Mouse (Mus musculus): ENCODE results near the gene Cpe. TPM values are rescaled to one million over a fixed set of nuclear protein-coding genes. Genes with fewer than 3 reads are reported as not detected.

Gene Cpe
- total and polyA plus RNA-seq, 3 experiments = not detected

- no peak for TF ChIP-seq ZMIZ1 (IDR thresholded peaks at IDR 0.05; ENCODE audit: low read depth, low read length)
- no peak for TF ChIP-seq ZC3H11A (IDR thresholded peaks at IDR 0.05; ENCODE audit: low read depth, low read length)
- no peak for TF ChIP-seq RCOR1 (IDR thresholded peaks at IDR 0.05; ENCODE audit: low read depth, low read length)
Observed at GRCm38 (mm10) chr8:64733271-64733943, 40.6 kb upstream of the Cpe start, which contains the start of gene Msmo1 (continued).

GRCm38 (mm10) chr8:64732596-64732995, 39.7 kb upstream of the Cpe start:
- no peaks in the 10 kb centered on the region for H3K27me3 ChIP-seq (ENCODE audit: control insufficient read depth in 1 of 2, insufficient read depth in 2 of 2, low read length in 2 of 2)
- H3K27ac ChIP-seq (ENCODE audit: control insufficient read depth, low read depth, low read length) = no peak overlapping the region
- H3K36me3 ChIP-seq (ENCODE audit: control insufficient read depth in 1 of 2, insufficient read depth in 2 of 2, low read length in 2 of 2) = peaks cover 0 to 3% of the 10 kb centered on the region in 2 experiments; a peak in 1 of 4 replicates
- peak overlapping the region; percentile 78 to 86 for H3K4me3 ChIP-seq (ENCODE audit: control insufficient read depth in 1 of 2, insufficient read depth in 1 of 2, low read depth in 2 of 2, low read length in 2 of 2)
- H3K9ac ChIP-seq (ENCODE audit: control insufficient read depth, low read depth, low read length, poor library complexity, severe bottlenecking) = peak overlapping the region; percentile 69
- H3K4me1 ChIP-seq (ENCODE audit: control insufficient read depth in 1 of 2, insufficient read depth in 2 of 2, low read length in 2 of 2) = peaks cover 0 to 18% of the 10 kb centered on the region in 2 experiments; a peak in 3 of 4 replicates
- DNase-seq (ENCODE audit: low read depth, low spot score) = peak; percentile 19
- peaks cover 5% of the 10 kb centered on the region for H3K79me2 ChIP-seq (ENCODE audit: control insufficient read depth, insufficient read depth, low read length, poor library complexity)
- H3K9me3 ChIP-seq (replicated peaks; ENCODE audit: insufficient read depth, low read length) = no peaks in the 10 kb centered on the region
- TF ChIP-seq MAZ (IDR thresholded peaks at IDR 0.05; ENCODE audit: low read depth, low read length) (no peak), MXI1 (IDR thresholded peaks at IDR 0.05; ENCODE audit: low read depth, low read length) (no peak), GATA1 (IDR thresholded peaks at IDR 0.05; ENCODE audit: low read depth, low read length) (no peak), HCFC1 (IDR thresholded peaks at IDR 0.05; ENCODE audit: low read depth, low read length) (no peak), MYB (IDR thresholded peaks at IDR 0.05; ENCODE audit: low read depth, low read length) (no peak), USF2 (IDR thresholded peaks at IDR 0.05; ENCODE audit: borderline replicate concordance in 1 of 2, insufficient read depth in 1 of 2, low read depth in 1 of 2, low read length in 2 of 2) (no peak), EP300 (IDR thresholded peaks at IDR 0.05; ENCODE audit: low read depth in 1 of 2, low read length in 2 of 2) (no peak), TAL1 (IDR thresholded peaks at IDR 0.05; ENCODE audit: low read length) (no peak), MYC (IDR thresholded peaks at IDR 0.05; ENCODE audit: low read depth, low read length) (no peak), CHD1 (IDR thresholded peaks at IDR 0.05; ENCODE audit: low read depth, low read length) (no peak), RCOR1 (IDR thresholded peaks at IDR 0.05; ENCODE audit: low read depth, low read length) (no peak), BHLHE40 (IDR thresholded peaks at IDR 0.05; ENCODE audit: borderline replicate concordance, low read depth, low read length) (no peak), CHD2 (IDR thresholded peaks at IDR 0.05; ENCODE audit: low read length) (no peak), ZC3H11A (IDR thresholded peaks at IDR 0.05; ENCODE audit: low read depth, low read length) (no peak), NRF1 (IDR thresholded peaks at IDR 0.05; ENCODE audit: insufficient read depth, low read depth, low read length, poor library complexity, severe bottlenecking) (no peak), ZMIZ1 (IDR thresholded peaks at IDR 0.05; ENCODE audit: low read depth, low read length) (no peak), UBTF (IDR thresholded peaks at IDR 0.05; ENCODE audit: borderline replicate concordance, insufficient read depth, low read depth, low read length) (no peak), SMC3 (IDR thresholded peaks at IDR 0.05; ENCODE audit: low read depth, low read length) (no peak), NELFE (IDR thresholded peaks at IDR 0.05; ENCODE audit: low read depth, low read length) (no peak), JUND (IDR thresholded peaks at IDR 0.05; ENCODE audit: low read depth, low read length) (no peak)

All from MEL (cell line).